Mouse (Mus musculus) ES-E14 (cell line): ENCODE measurements around the gene Cyp2j9.

Source experiments
- CHD2 ChIP-seq: IDR thresholded peaks from 2 replicates; pipeline ENCODE4 v1.6.1; 2014; ENCODE audit warnings: mild to moderate bottlenecking, low read depth, low read length, inconsistent platforms
- HCFC1 ChIP-seq: IDR thresholded peaks from 2 replicates; pipeline ENCODE4 v1.6.1; 2012; ENCODE audit warnings: low read length, inconsistent platforms, borderline replicate concordance; ENCODE audit not compliant: insufficient read depth
- MAFK ChIP-seq: IDR thresholded peaks from 2 replicates; pipeline ENCODE4 v1.6.1; 2014; ENCODE audit warnings: mild to moderate bottlenecking, low read depth, low read length, inconsistent platforms; ENCODE audit not compliant: insufficient read depth
- ZC3H11A ChIP-seq: IDR thresholded peaks from 2 replicates; pipeline ENCODE4 v1.6.1; 2012; ENCODE audit warnings: low read depth, mild to moderate bottlenecking, inconsistent platforms, low read length, borderline replicate concordance
- ZNF384 ChIP-seq: IDR thresholded peaks from 2 replicates; pipeline ENCODE4 v1.6.1; 2012; ENCODE audit warnings: low read depth, low read length, inconsistent platforms

DNA sequence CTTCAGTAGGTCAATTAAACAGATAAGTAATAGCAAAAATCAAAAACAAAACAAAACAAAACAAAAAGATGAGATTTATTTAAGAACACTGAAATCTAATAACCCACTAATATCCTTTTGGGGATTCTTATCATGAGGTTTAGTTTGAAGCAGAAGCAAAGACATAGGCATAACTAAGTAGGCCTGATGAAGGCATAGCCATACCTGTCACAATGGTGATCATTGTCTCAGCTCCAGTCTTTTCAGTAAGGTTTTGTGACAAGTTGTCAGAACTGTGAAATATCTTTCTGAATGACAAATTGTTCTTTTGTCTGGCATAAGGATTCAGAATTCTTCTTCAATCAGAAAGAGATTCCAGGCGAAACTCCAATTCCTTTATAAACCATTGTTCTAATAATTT lies 31.6 kb downstream of the Cyp2j9 start:
- no peak for TF ChIP-seq ZNF384
- no peak for TF ChIP-seq ZC3H11A
- no peak for TF ChIP-seq HCFC1
- TF ChIP-seq CHD2, result no peak
- no peak for TF ChIP-seq MAFK
